Mouse (Mus musculus) G1E (cell line): Measurements from ENCODE around the gene Cd40lg.

ENCODE experiments used
- CTCF ChIP-seq: IDR thresholded peaks from 2 replicates; pipeline ENCODE4 v1.5.1; 2012; ENCODE audit warnings: low read depth, low read length, inconsistent platforms, mixed read lengths
- POLR2AphosphoS5 ChIP-seq: IDR thresholded peaks from 2 replicates; pipeline ENCODE4 v1.6.1; 2012; ENCODE audit warnings: low read depth, low read length, inconsistent platforms; ENCODE audit not compliant: insufficient replicate concordance

- no peak for TF ChIP-seq POLR2AphosphoS5
- TF ChIP-seq CTCF, result no peak
Measured at GRCm38 (mm10) chrX:57210591-57210990, 1.4 kb upstream of the Cd40lg start.
